Mouse (Mus musculus) heart, embryonic 16.5 days (tissue): ENCODE results near the gene Gli2. TPM values are rescaled to one million over a fixed set of nuclear protein-coding genes. Genes with fewer than 3 reads are reported as not detected.

Experiments
- ATAC-seq: fragments of 200-750 bp; cut with Nextera tagmentation; replicated peaks from 2 replicates; pipeline ENCODE4 v1.8.0; 2017; ENCODE audit warnings: moderate number of reproducible peaks; ENCODE audit not compliant: insufficient read depth, low FRiP score; ENCODE audit errors: extremely low read depth
- H3K27ac ChIP-seq: fragments of 300-500 bp; sonication (generic); 2 replicates; pipeline ENCODE4 v1.5.1; 2014; ENCODE audit warnings: mild to moderate bottlenecking, low read length, control low read depth, moderate library complexity
- H3K27me3 ChIP-seq: fragments of 300-500 bp; sonication (generic); 2 replicates; pipeline ENCODE4 v1.6.1; 2014; ENCODE audit warnings: low read length, mixed read lengths; ENCODE audit not compliant: control insufficient read depth, insufficient read depth
- H3K36me3 ChIP-seq: fragments of 300-500 bp; sonication (generic); 2 replicates; pipeline ENCODE4 v1.6.1; 2014; ENCODE audit not compliant: control insufficient read depth, insufficient read depth
- H3K4me1 ChIP-seq: fragments of 300-500 bp; sonication (generic); 2 replicates; pipeline ENCODE4 v1.6.1; 2014; ENCODE audit warnings: low read length, mixed read lengths; ENCODE audit not compliant: control insufficient read depth, insufficient read depth
- H3K4me2 ChIP-seq: fragments of 300-500 bp; sonication (generic); 2 replicates; pipeline ENCODE4 v1.6.1; 2014; ENCODE audit warnings: low read depth, mild to moderate bottlenecking, control low read depth, low read length
- H3K4me3 ChIP-seq: fragments of 300-500 bp; sonication (generic); 2 replicates; pipeline ENCODE4 v1.5.1; 2014; ENCODE audit warnings: mild to moderate bottlenecking, control low read depth, low read length
- H3K9ac ChIP-seq: fragments of 300-500 bp; sonication (generic); 2 replicates; pipeline ENCODE4 v1.6.1; 2014; ENCODE audit warnings: low read length, control low read depth
- H3K9me3 ChIP-seq: fragments of 300-500 bp; sonication (generic); replicated peaks from 2 replicates; pipeline ENCODE4 v1.6.1; 2016; ENCODE audit warnings: low read length; ENCODE audit not compliant: control insufficient read depth
- WGBS: fragments of 180-500 bp; shearing (Covaris S2); extraction: QIAGEN DNeasy Blood & Tissue Kit; methylation state at CpG from one replicate; pipeline ENCODE4 v1.1.7; 2014; 5-methylcytosine and 5-hydroxymethylcytosine counted together
- polyA plus RNA-seq: library from polyadenylated mRNA; unstranded; fragments of >200 nt; fragmentation: Nextera tagmentation; extraction: Ambion mirVana; gene quantifications from 2 replicates; pipeline ENCODE4 v1.2.1, GENCODE M21; 2015

Gene Gli2
- polyA plus RNA-seq, 1 experiment from 2014 or later, result 3.1 TPM

DNA sequence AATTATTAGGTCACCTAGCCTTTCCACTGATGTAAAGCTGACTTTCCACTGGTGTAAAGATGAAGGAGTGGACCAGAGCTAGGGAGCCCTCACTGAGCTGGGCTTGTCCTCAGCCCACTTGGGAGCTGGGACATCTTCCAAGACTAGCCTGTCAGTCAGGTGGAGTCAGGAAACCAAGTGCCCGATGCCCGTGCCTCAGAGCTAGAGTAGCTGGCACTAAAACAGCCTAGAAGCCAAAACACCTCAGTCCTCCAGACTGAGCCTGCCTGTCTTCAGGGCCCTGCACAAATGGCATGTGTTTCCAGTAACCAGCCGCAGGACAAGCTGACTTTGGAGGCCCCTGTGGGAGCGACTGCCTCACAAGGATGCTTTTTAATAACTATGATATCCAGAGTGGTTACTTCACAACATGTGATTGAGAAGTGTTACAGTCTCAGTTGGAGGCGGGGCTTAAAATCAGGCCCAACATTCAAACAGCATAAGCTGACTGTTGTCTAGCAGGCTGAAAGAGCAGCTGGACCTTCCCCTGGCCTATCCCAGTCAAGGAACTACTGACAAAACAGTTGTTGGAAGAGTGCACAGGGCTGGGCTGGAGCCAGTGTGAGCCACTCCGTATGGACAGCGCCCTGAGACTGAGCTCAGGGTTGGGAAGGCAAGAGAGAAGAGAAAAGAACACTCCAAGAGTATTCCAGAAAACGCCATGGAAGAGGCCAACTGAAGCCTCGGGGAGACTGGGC is 158.2 kb downstream of the Gli2 start:
- Histone ChIP-seq H3K9ac (no peak overlapping the region), H3K4me2 (no peak overlapping the region), H3K4me3 (no peak overlapping the region), H3K27me3 (no peaks in the 10 kb centered on the region; the same call in 1 of the 2 replicates), H3K4me1 (0 out of 2 replicates have a peak, but pooled peaks cover 2% of the 10 kb centered on the region), H3K9me3 (no peaks in the 10 kb centered on the region), H3K27ac (no peak overlapping the region), H3K36me3 (no peaks in the 10 kb centered on the region)
- WGBS, result 62% methylated on average over 9 of the region's 9 CpGs
- 0 out of 2 replicates have a peak, but pooled peaks have one; percentile 35 for ATAC-seq

GRCm38 (mm10) chr1:118891395-118891794 is 162.0 kb downstream of the Gli2 start:
- no peak overlapping the region for H3K4me2 ChIP-seq
- H3K27ac ChIP-seq, result no peak overlapping the region
- H3K27me3 ChIP-seq, result no peaks in the 10 kb centered on the region; the same call in 1 of the 2 replicates
- 80% methylated on average over 5 of the region's 5 CpGs for WGBS
- no peak overlapping the region for H3K9ac ChIP-seq
- ATAC-seq, result no peak
- no peak overlapping the region for H3K4me3 ChIP-seq
- 0 out of 2 replicates have a peak, but pooled peaks cover 2% of the 10 kb centered on the region for H3K4me1 ChIP-seq
- H3K36me3 ChIP-seq, result no peaks in the 10 kb centered on the region
- H3K9me3 ChIP-seq, result no peaks in the 10 kb centered on the region

GRCm38 (mm10) chr1:118890125-118890875 is 163.1 kb downstream of the Gli2 start:
- Histone ChIP-seq H3K36me3 (no peaks in the 10 kb centered on the region), H3K4me1 (0 out of 2 replicates have a peak, but pooled peaks cover 2% of the 10 kb centered on the region), H3K4me2 (no peak overlapping the region), H3K4me3 (no peak overlapping the region), H3K9ac (no peak overlapping the region), H3K9me3 (no peaks in the 10 kb centered on the region), H3K27me3 (no peaks in the 10 kb centered on the region; the same call in 1 of the 2 replicates), H3K27ac (no peak overlapping the region)
- WGBS, result 49% methylated on average over 14 of the region's 14 CpGs
- no peak for ATAC-seq

GRCm38 (mm10) chr1:118880781-118881247 is 172.6 kb downstream of the Gli2 start:
- no peak for ATAC-seq
- H3K9ac ChIP-seq, result no peak overlapping the region

DNA sequence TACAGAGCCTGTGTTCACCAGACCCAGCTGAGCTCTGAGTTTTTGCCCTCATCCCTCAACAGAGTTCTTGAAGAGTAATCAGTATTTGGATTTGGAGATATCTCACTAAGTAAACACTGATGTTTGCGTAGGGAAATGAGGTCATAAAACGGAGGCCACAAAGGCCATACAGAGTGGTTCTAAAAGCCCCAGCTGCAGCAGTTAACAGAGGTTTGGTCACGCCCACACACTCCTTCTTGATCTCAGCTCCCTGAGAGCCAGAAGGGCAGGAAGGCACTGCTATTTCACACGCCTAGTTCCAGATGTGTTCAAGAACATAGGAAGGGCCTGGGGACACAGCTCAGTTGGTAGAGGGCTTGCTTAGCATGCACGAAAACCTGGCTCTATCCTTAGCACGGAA is 175.1 kb downstream of the Gli2 start:
- Histone ChIP-seq H3K9me3 (no peaks in the 10 kb centered on the region), H3K27ac (no peak overlapping the region), H3K4me3 (no peak overlapping the region), H3K4me2 (no peak overlapping the region), H3K36me3 (no peaks in the 10 kb centered on the region), H3K27me3 (no peaks in the 10 kb centered on the region), H3K9ac (no peak overlapping the region), H3K4me1 (peaks cover 10% of the 10 kb centered on the region)
- 50% methylated on average over 6 of the region's 6 CpGs for WGBS
- 0 out of 2 replicates have a peak, but pooled peaks have one; percentile 29 for ATAC-seq

More at GRCm38 (mm10) chr1:118880781-118881247, 172.6 kb downstream of the Gli2 start:
- WGBS, result 51% methylated on average over 7 of the region's 7 CpGs
- H3K27ac ChIP-seq, result no peak overlapping the region
- no peaks in the 10 kb centered on the region for H3K36me3 ChIP-seq
- peaks cover 10% of the 10 kb centered on the region for H3K4me1 ChIP-seq
- no peaks in the 10 kb centered on the region for H3K27me3 ChIP-seq
- H3K9me3 ChIP-seq, result no peaks in the 10 kb centered on the region
- no peak overlapping the region for H3K4me3 ChIP-seq
- H3K4me2 ChIP-seq, result no peak overlapping the region

DNA sequence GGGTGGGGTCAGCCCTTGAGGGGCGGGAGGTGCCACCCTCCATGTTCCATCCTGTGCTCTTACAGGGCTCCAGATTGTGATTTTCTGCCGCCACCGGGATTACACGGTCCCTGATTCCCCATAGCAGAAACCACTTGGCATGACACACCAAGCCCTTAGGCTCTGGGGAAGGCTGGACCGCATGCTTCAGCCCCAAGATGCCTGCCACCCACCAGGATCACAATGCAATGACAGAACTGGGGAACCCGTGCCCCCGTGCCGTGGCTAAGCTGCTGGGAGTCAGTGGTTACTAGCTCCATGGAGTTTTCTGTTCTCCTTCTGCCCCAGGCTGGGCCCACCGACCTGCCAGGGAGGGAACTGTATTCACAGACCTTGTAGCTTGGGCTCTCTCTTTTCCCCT is 178.2 kb downstream of the Gli2 start:
- Histone ChIP-seq H3K4me3 (no peak overlapping the region), H3K4me2 (no peak overlapping the region), H3K4me1 (peaks cover 6% of the 10 kb centered on the region), H3K27ac (no peak overlapping the region), H3K9ac (no peak overlapping the region), H3K36me3 (no peaks in the 10 kb centered on the region), H3K27me3 (no peaks in the 10 kb centered on the region), H3K9me3 (no peaks in the 10 kb centered on the region)
- WGBS, result 91% methylated on average over 9 of the region's 9 CpGs
- ATAC-seq, result no peak

GRCm38 (mm10) chr1:118873559-118873958 is 179.9 kb downstream of the Gli2 start:
- no peak overlapping the region for H3K4me3 ChIP-seq
- no peaks in the 10 kb centered on the region for H3K27me3 ChIP-seq
- H3K4me1 ChIP-seq, result no peaks in the 10 kb centered on the region
- 76% methylated on average over 7 of the region's 7 CpGs for WGBS
- H3K27ac ChIP-seq, result no peak overlapping the region
- H3K9me3 ChIP-seq, result no peaks in the 10 kb centered on the region
- no peaks in the 10 kb centered on the region for H3K36me3 ChIP-seq
- no peak for ATAC-seq
- no peak overlapping the region for H3K9ac ChIP-seq
- H3K4me2 ChIP-seq, result no peak overlapping the region

GRCm38 (mm10) chr1:118864735-118865134 is 188.7 kb downstream of the Gli2 start:
- no peaks in the 10 kb centered on the region; the same call in 1 of the 2 replicates for H3K9me3 ChIP-seq
- no peak overlapping the region for H3K9ac ChIP-seq
- ATAC-seq, result no peak
- H3K4me1 ChIP-seq, result no peaks in the 10 kb centered on the region
- H3K4me2 ChIP-seq, result no peak overlapping the region
- no peaks in the 10 kb centered on the region for H3K27me3 ChIP-seq
- no peak overlapping the region for H3K27ac ChIP-seq
- H3K4me3 ChIP-seq, result no peak overlapping the region
- peaks cover 2% of the 10 kb centered on the region for H3K36me3 ChIP-seq
- WGBS, result 63% methylated on average over 9 of the region's 9 CpGs

DNA sequence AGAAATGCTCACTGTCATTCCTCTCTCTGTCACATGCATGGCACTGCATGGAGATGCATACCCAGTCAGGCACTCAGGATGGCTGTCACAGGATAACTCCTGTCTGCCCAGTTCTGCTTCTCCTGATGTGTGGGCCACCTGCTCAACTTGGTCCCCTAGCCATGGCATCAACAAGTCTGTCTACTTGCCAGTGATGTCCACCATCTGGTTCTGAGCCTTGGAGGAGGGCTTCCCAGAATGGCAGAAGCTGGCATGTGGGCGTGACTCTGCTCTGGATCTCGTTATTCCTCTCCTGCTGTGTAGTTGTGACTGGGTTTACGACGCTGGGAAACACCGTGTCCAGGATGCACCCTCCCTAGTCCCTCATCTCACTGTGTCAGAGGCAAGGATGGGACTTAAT is 189.4 kb downstream of the Gli2 start:
- Histone ChIP-seq H3K4me2 (no peak overlapping the region), H3K9me3 (no peaks in the 10 kb centered on the region; the same call in 1 of the 2 replicates), H3K4me1 (no peaks in the 10 kb centered on the region), H3K27ac (no peak overlapping the region), H3K9ac (no peak overlapping the region), H3K36me3 (peaks cover 2% of the 10 kb centered on the region), H3K4me3 (no peak overlapping the region), H3K27me3 (no peaks in the 10 kb centered on the region)
- WGBS, result 69% methylated on average over 5 of the region's 5 CpGs
- ATAC-seq, result no peak
